Comparison of ENCODE assay signal across 27 mouse cellular contexts in genomic region chr16:38453952-38454351, GRCm38 (mm10). TPM values are rescaled to one million over a fixed set of nuclear protein-coding genes. Genes with fewer than 3 reads are reported as not detected.
DNase-seq lines count a peak whose midpoint lies in the region; ATAC-seq and TF ChIP-seq lines count a peak whose summit lies in the region.
"Had no signal": no experiment of that assay in that cellular context is flagged by ENCODE, and none has a peak within 500 bp of the region (broad histone marks: within the 10 kb centered on the region; RNA-seq: fewer than 3 reads in every experiment).

No protein-coding gene starts in this region.

- peak; percentile 25 to 70; a peak in 3 of 4 replicates for TF ChIP-seq EP300 in MEL (IDR thresholded peaks at IDR 0.05; ENCODE audit: low read depth in 1 of 2, low read length in 2 of 2)

- TF ChIP-seq CTCF in MEL (IDR thresholded peaks at IDR 0.05 in 2 of 3, conservative IDR thresholded peaks at IDR 0.05 in 1 of 3; ENCODE audit: control insufficient read depth in 1 of 3, insufficient read depth in 1 of 3, low read depth in 2 of 3, low read length in 3 of 3, poor library complexity in 1 of 3, severe bottlenecking in 1 of 3), result no peak

- H3K27ac ChIP-seq in midbrain, embryonic 11.5 days (ENCODE audit: low read depth, low read length), result no peak overlapping the region
- H3K27ac ChIP-seq in midbrain, embryonic 16.5 days (ENCODE audit: low read length), result no peak overlapping the region
- H3K27ac ChIP-seq in MEL (ENCODE audit: control insufficient read depth, low read depth, low read length), result peak overlapping the region; percentile 80
- peak overlapping the region; percentile 75 for H3K27ac ChIP-seq in liver, embryonic 13.5 days
- H3K27ac ChIP-seq in forebrain, embryonic 16.5 days (ENCODE audit: low read length), result no peak overlapping the region
- H3K27ac ChIP-seq: hindbrain, embryonic 14.5 days; kidney, embryonic 15.5 days; limb, embryonic 12.5 days; midbrain, embryonic 12.5 days; neural tube, embryonic 13.5 days; stomach, embryonic 15.5 days had no signal

- no peak for ATAC-seq in midbrain, embryonic 11.5 days (ENCODE audit: low FRiP score)
- ATAC-seq in midbrain, embryonic 16.5 days, result no peak
- ATAC-seq in liver, embryonic 13.5 days (ENCODE audit: low read depth), result peak; percentile 47
- peak; percentile 62 for ATAC-seq in megakaryocyte-erythroid progenitor cell, adult 5-6 weeks (replicated peaks; ENCODE audit: low FRiP score, low TSS enrichment, poor library complexity, severe bottlenecking)
- ATAC-seq in forebrain, embryonic 16.5 days, result no peak
- ATAC-seq: lung, postnatal 0 days had no signal

- H3K4me3 ChIP-seq in midbrain, embryonic 11.5 days (ENCODE audit: low read depth, low read length), result no peak overlapping the region
- no peak overlapping the region for H3K4me3 ChIP-seq in midbrain, embryonic 16.5 days (ENCODE audit: low read depth, low read length)
- peak overlapping the region in 1 of 2 experiments; percentile 89; a peak in 1 of 4 replicates for H3K4me3 ChIP-seq in MEL (ENCODE audit: control insufficient read depth in 1 of 2, insufficient read depth in 1 of 2, low read depth in 2 of 2, low read length in 2 of 2)
- H3K4me3 ChIP-seq in liver, embryonic 13.5 days (replicated peaks), result no peak overlapping the region
- no peak overlapping the region for H3K4me3 ChIP-seq in forebrain, embryonic 16.5 days (replicated peaks; ENCODE audit: low read length)
- H3K4me3 ChIP-seq: heart, embryonic 12.5 days; kidney, embryonic 15.5 days; limb, embryonic 12.5 days; midbrain, embryonic 12.5 days; stomach, embryonic 15.5 days had no signal

- H3K27me3 ChIP-seq in midbrain, embryonic 11.5 days (ENCODE audit: control insufficient read depth, insufficient read depth, low read length), result no peaks in the 10 kb centered on the region
- no peaks in the 10 kb centered on the region for H3K27me3 ChIP-seq in midbrain, embryonic 16.5 days (ENCODE audit: control insufficient read depth, insufficient read depth, low read depth, low read length)
- H3K27me3 ChIP-seq in MEL (ENCODE audit: control insufficient read depth in 1 of 2, insufficient read depth in 2 of 2, low read length in 2 of 2), result no peaks in the 10 kb centered on the region
- no peaks in the 10 kb centered on the region for H3K27me3 ChIP-seq in liver, embryonic 13.5 days
- H3K27me3 ChIP-seq in forebrain, embryonic 16.5 days (replicated peaks; ENCODE audit: control insufficient read depth, insufficient read depth, low read length), result no peaks in the 10 kb centered on the region
- H3K27me3 ChIP-seq: kidney, embryonic 15.5 days; limb, embryonic 12.5 days; midbrain, embryonic 12.5 days; neural tube, embryonic 13.5 days; stomach, embryonic 15.5 days had no signal

- DNase-seq in midbrain, embryonic 11.5 days (ENCODE audit: low spot score, missing footprints), result peak; percentile 78
- peak; percentile 88 for DNase-seq in MEL (ENCODE audit: low read depth, low spot score)
- DNase-seq in liver, embryonic 13.5 days, result peak; percentile 42
- no peak for DNase-seq in urinary bladder, postnatal 14 days (ENCODE audit: low spot score)
- DNase-seq: adrenal gland, postnatal 14 days; cerebellum, adult 18-20 months; cerebellum, postnatal 14 days; gastrocnemius, postnatal 36 days; heart, adult 2 months; heart, postnatal 4 days; kidney, adult 18-20 months; kidney, postnatal 25 days; lung, adult 18-20 months; lung, postnatal 4 days; thymus, postnatal 25 days had no signal

- H3K4me2 ChIP-seq in midbrain, embryonic 11.5 days, result no peak overlapping the region
- H3K4me2 ChIP-seq in midbrain, embryonic 16.5 days (ENCODE audit: low read length), result no peak overlapping the region
- no peak overlapping the region for H3K4me2 ChIP-seq in liver, embryonic 13.5 days
- H3K4me2 ChIP-seq in forebrain, embryonic 16.5 days (ENCODE audit: low read length), result no peak overlapping the region
- H3K4me2 ChIP-seq: heart, embryonic 12.5 days; kidney, embryonic 15.5 days; stomach, embryonic 15.5 days had no signal

- H3K36me3 ChIP-seq in midbrain, embryonic 11.5 days (ENCODE audit: control insufficient read depth, insufficient read depth, low read length), result 0 out of 2 replicates have a peak, but pooled peaks cover 2% of the 10 kb centered on the region
- peaks cover 2% of the 10 kb centered on the region; the same call in 1 of the 2 replicates for H3K36me3 ChIP-seq in midbrain, embryonic 16.5 days (ENCODE audit: control insufficient read depth, insufficient read depth, low read length)
- peaks cover 0 to 22% of the 10 kb centered on the region in 2 experiments; a peak in 2 of 4 replicates for H3K36me3 ChIP-seq in MEL (ENCODE audit: control insufficient read depth in 1 of 2, insufficient read depth in 2 of 2, low read length in 2 of 2)
- H3K36me3 ChIP-seq in liver, embryonic 13.5 days, result peaks cover 9% of the 10 kb centered on the region
- peaks cover 2% of the 10 kb centered on the region; the same call in 1 of the 2 replicates for H3K36me3 ChIP-seq in forebrain, embryonic 16.5 days (ENCODE audit: control insufficient read depth, insufficient read depth)
- H3K36me3 ChIP-seq: stomach, embryonic 15.5 days had no signal

- no peak for TF ChIP-seq RAD21 in MEL (IDR thresholded peaks at IDR 0.05; ENCODE audit: low read depth, low read length)

- TF ChIP-seq POLR2A in MEL (IDR thresholded peaks at IDR 0.05; ENCODE audit: control insufficient read depth in 1 of 2, insufficient read depth in 1 of 2, low read depth in 1 of 2, low read length in 2 of 2, poor library complexity in 1 of 2), result peak in 1 of 2 experiments; percentile 75; a peak in 2 of 4 replicates

- peaks cover 10% of the 10 kb centered on the region for H3K4me1 ChIP-seq in midbrain, embryonic 11.5 days (ENCODE audit: control insufficient read depth, insufficient read depth, low read length)
- H3K4me1 ChIP-seq in midbrain, embryonic 16.5 days (ENCODE audit: control insufficient read depth, insufficient read depth, low read length), result peaks cover 9% of the 10 kb centered on the region
- peaks cover 3 to 26% of the 10 kb centered on the region in 2 experiments for H3K4me1 ChIP-seq in MEL (ENCODE audit: control insufficient read depth in 1 of 2, insufficient read depth in 2 of 2, low read length in 2 of 2)
- H3K4me1 ChIP-seq in liver, embryonic 13.5 days (replicated peaks), result peaks cover 61% of the 10 kb centered on the region
- peaks cover 14% of the 10 kb centered on the region for H3K4me1 ChIP-seq in forebrain, embryonic 16.5 days (replicated peaks; ENCODE audit: control insufficient read depth, insufficient read depth, low read length)

- H3K79me2 ChIP-seq in MEL (ENCODE audit: control insufficient read depth, insufficient read depth, low read length, poor library complexity), result peaks cover 13% of the 10 kb centered on the region

- no peak overlapping the region for H3K9ac ChIP-seq in midbrain, embryonic 11.5 days (ENCODE audit: low read length)
- H3K9ac ChIP-seq in midbrain, embryonic 16.5 days (ENCODE audit: low read depth, low read length), result no peak overlapping the region
- H3K9ac ChIP-seq in MEL (ENCODE audit: control insufficient read depth, low read depth, low read length, poor library complexity, severe bottlenecking), result peak overlapping the region; percentile 43
- no peak overlapping the region for H3K9ac ChIP-seq in liver, embryonic 13.5 days
- no peak overlapping the region for H3K9ac ChIP-seq in forebrain, embryonic 16.5 days (replicated peaks; ENCODE audit: low read depth, low read length)
- H3K9ac ChIP-seq: heart, embryonic 12.5 days; kidney, embryonic 15.5 days; limb, embryonic 12.5 days; midbrain, embryonic 12.5 days; neural tube, embryonic 13.5 days; stomach, embryonic 15.5 days had no signal

- 93% methylated on average over 4 of the region's 4 CpGs for WGBS in midbrain, embryonic 11.5 days
- 95% methylated on average over 4 of the region's 4 CpGs for WGBS in midbrain, embryonic 16.5 days
- 17% methylated on average over 4 of the region's 4 CpGs for WGBS in liver, embryonic 13.5 days (ENCODE audit: insufficient replicate concordance)
- 90% methylated on average over 4 of the region's 4 CpGs for WGBS in forebrain, embryonic 16.5 days

- H3K9me3 ChIP-seq in midbrain, embryonic 11.5 days (ENCODE audit: control insufficient read depth, low read length), result no peaks in the 10 kb centered on the region
- H3K9me3 ChIP-seq in midbrain, embryonic 16.5 days (replicated peaks; ENCODE audit: control insufficient read depth, low read length, poor library complexity, severe bottlenecking), result no peaks in the 10 kb centered on the region
- no peaks in the 10 kb centered on the region for H3K9me3 ChIP-seq in MEL (replicated peaks; ENCODE audit: insufficient read depth, low read length)
- H3K9me3 ChIP-seq in liver, embryonic 13.5 days (replicated peaks), result no peaks in the 10 kb centered on the region
- no peaks in the 10 kb centered on the region for H3K9me3 ChIP-seq in forebrain, embryonic 16.5 days (ENCODE audit: control insufficient read depth, low read length)
- H3K9me3 ChIP-seq: heart, embryonic 12.5 days; kidney, embryonic 15.5 days; limb, embryonic 12.5 days; midbrain, embryonic 12.5 days; neural tube, embryonic 13.5 days; stomach, embryonic 15.5 days had no signal

RNA-seq across cellular contexts. Expression of gene Cd80, which starts 1.4 kb away (rescaled TPM):
- polyA plus RNA-seq in midbrain, embryonic 11.5 days (2014; fragmentation: Nextera tagmentation; extraction: Ambion mirVana), result 0.42 and 0.65 TPM in 2 replicates
- polyA plus RNA-seq in midbrain, embryonic 16.5 days (2015; fragmentation: Nextera tagmentation; extraction: Ambion mirVana), result 0.46 and 0.61 TPM in 2 replicates
- total RNA-seq in MEL (2012; rRNA removed), result 0.04 and 0.07 TPM in 2 replicates
- under 1 TPM in 1 of 2 experiments, not detected in 1; 0.38 TPM for polyA plus RNA-seq in MEL (2012; ENCODE audit: insufficient read depth in 1 of 2, insufficient read length in 2 of 2, low read depth in 1 of 2, low replicate concordance in 2 of 2, missing spikeins in 1 of 2)
- 0.08 and 0.16 TPM in 2 replicates for polyA plus RNA-seq in liver, embryonic 13.5 days (2015; fragmentation: Nextera tagmentation; extraction: Ambion mirVana)
- total RNA-seq in megakaryocyte-erythroid progenitor cell, adult 5-6 weeks (2014; fragmentation: Nextera tagmentation), result not detected in 2 replicates
- not detected in 2 replicates for total RNA-seq in megakaryocyte-erythroid progenitor cell, adult 5-6 weeks (2017)
- polyA plus RNA-seq in forebrain, embryonic 16.5 days (2015; fragmentation: Nextera tagmentation; extraction: Ambion mirVana), result 0.41 and 0.52 TPM in 2 replicates
- polyA plus RNA-seq: erythroblast, embryonic 14.5 days had no signal

RNA-seq across cellular contexts. Expression of gene Adprh, which starts 1.4 kb away (rescaled TPM):
- 122 and 134 TPM in 2 replicates for polyA plus RNA-seq in midbrain, embryonic 11.5 days (2014; fragmentation: Nextera tagmentation; extraction: Ambion mirVana)
- polyA plus RNA-seq in midbrain, embryonic 16.5 days (2015; fragmentation: Nextera tagmentation; extraction: Ambion mirVana), result 160 and 164 TPM in 2 replicates
- total RNA-seq in MEL (2012; rRNA removed), result 20.1 and 24.8 TPM in 2 replicates
- polyA plus RNA-seq in MEL (2012; ENCODE audit: insufficient read depth in 1 of 2, insufficient read length in 2 of 2, low read depth in 1 of 2, low replicate concordance in 2 of 2, missing spikeins in 1 of 2), result 10 to 100 TPM in 1 of 2 experiments, not detected in 1; 86.7 TPM
- 38.1 and 41.2 TPM in 2 replicates for polyA plus RNA-seq in liver, embryonic 13.5 days (2015; fragmentation: Nextera tagmentation; extraction: Ambion mirVana)
- 27.4 and 31.6 TPM in 2 replicates for total RNA-seq in megakaryocyte-erythroid progenitor cell, adult 5-6 weeks (2014; fragmentation: Nextera tagmentation)
- total RNA-seq in megakaryocyte-erythroid progenitor cell, adult 5-6 weeks (2017), result 8.6 TPM in 2 replicates
- 136 and 140 TPM in 2 replicates for polyA plus RNA-seq in forebrain, embryonic 16.5 days (2015; fragmentation: Nextera tagmentation; extraction: Ambion mirVana)

RNA-seq across cellular contexts. Expression of gene Pla1a, which starts 21.0 kb away (rescaled TPM):
- 0.23 and 0.59 TPM in 2 replicates for polyA plus RNA-seq in midbrain, embryonic 11.5 days (2014; fragmentation: Nextera tagmentation; extraction: Ambion mirVana)
- 0.36 and 0.68 TPM in 2 replicates for polyA plus RNA-seq in midbrain, embryonic 16.5 days (2015; fragmentation: Nextera tagmentation; extraction: Ambion mirVana)
- total RNA-seq in MEL (2012; rRNA removed), result not detected in 2 replicates
- polyA plus RNA-seq in MEL (2012; ENCODE audit: insufficient read depth in 1 of 2, insufficient read length in 2 of 2, low read depth in 1 of 2, low replicate concordance in 2 of 2, missing spikeins in 1 of 2), result under 1 TPM in 1 of 2 experiments, not detected in 1; 0.04 TPM
- 8.4 and 9.2 TPM in 2 replicates for polyA plus RNA-seq in liver, embryonic 13.5 days (2015; fragmentation: Nextera tagmentation; extraction: Ambion mirVana)
- total RNA-seq in megakaryocyte-erythroid progenitor cell, adult 5-6 weeks (2014; fragmentation: Nextera tagmentation), result not detected in 2 replicates
- total RNA-seq in megakaryocyte-erythroid progenitor cell, adult 5-6 weeks (2017), result not detected in 2 replicates
- 0.36 and 0.38 TPM in 2 replicates for polyA plus RNA-seq in forebrain, embryonic 16.5 days (2015; fragmentation: Nextera tagmentation; extraction: Ambion mirVana)
- polyA plus RNA-seq: erythroblast, embryonic 14.5 days had no signal

Comparison
In these comparisons a context has a peak if more than half of its experiments do, and no peak if none do; other contexts are left out.
1. ATAC-seq: peak in liver, embryonic 13.5 days (single experiment) and megakaryocyte-erythroid progenitor cell, adult 5-6 weeks (single experiment); none in midbrain, embryonic 11.5 days (single experiment), midbrain, embryonic 16.5 days (single experiment) and forebrain, embryonic 16.5 days (single experiment).
2. H3K27ac ChIP-seq: peak in MEL (single experiment) and liver, embryonic 13.5 days (single experiment); none in midbrain, embryonic 11.5 days (single experiment), midbrain, embryonic 16.5 days (single experiment) and forebrain, embryonic 16.5 days (single experiment).